8 mouse cellular contexts compared by ENCODE assay signal in the genomic region with DNA sequence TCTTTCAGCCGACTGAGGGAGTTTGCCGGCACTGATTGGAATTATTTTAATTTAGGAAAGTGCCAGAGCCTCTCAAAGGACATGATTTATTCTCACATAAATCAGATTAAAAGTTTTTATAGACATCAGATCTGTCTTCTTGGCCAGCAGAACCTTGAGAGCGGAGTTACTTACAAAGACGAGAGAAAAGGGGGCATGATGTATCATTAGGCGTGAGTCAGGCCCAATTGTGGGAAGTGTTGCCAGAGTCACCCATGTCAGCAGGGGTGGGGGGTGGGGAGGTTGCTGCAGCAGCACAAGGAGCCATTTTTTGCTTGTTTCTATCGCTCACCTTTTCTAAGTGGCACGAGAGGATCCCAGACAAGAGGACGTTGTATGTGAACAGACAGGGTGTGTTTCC.
DNase-seq lines count a peak whose midpoint lies in the region; ATAC-seq and TF ChIP-seq lines count a peak whose summit lies in the region.

No protein-coding gene starts in this region.

- no peaks in the 10 kb centered on the region for H3K36me3 ChIP-seq in liver, embryonic 11.5 days (ENCODE audit: control insufficient read depth, insufficient read depth, low read length)
- no peaks in the 10 kb centered on the region for H3K36me3 ChIP-seq in hindbrain, embryonic 13.5 days
- no peaks in the 10 kb centered on the region for H3K36me3 ChIP-seq in midbrain, postnatal 0 days (ENCODE audit: insufficient read depth, low read length)

- H3K27me3 ChIP-seq in liver, embryonic 11.5 days (replicated peaks; ENCODE audit: control insufficient read depth, insufficient read depth, low read length), result peaks cover 12% of the 10 kb centered on the region
- no peaks in the 10 kb centered on the region for H3K27me3 ChIP-seq in hindbrain, embryonic 13.5 days
- H3K27me3 ChIP-seq in midbrain, postnatal 0 days (ENCODE audit: insufficient read depth, low read length), result no peaks in the 10 kb centered on the region

- peak overlapping the region; percentile 11; the same call in 1 of the 2 replicates for H3K4me3 ChIP-seq in liver, embryonic 11.5 days (ENCODE audit: low read depth, low read length)
- H3K4me3 ChIP-seq in hindbrain, embryonic 13.5 days, result peak overlapping the region; percentile 1; the same call in 1 of the 2 replicates
- peak overlapping the region; percentile 13; the same call in 1 of the 2 replicates for H3K4me3 ChIP-seq in midbrain, postnatal 0 days (ENCODE audit: low read depth, low read length)

- no peak for ATAC-seq in liver, embryonic 11.5 days (replicated peaks; ENCODE audit: low FRiP score)
- no peak for ATAC-seq in hindbrain, embryonic 13.5 days (ENCODE audit: low FRiP score)
- no peak for ATAC-seq in midbrain, postnatal 0 days (ENCODE audit: low FRiP score)

- 0 out of 2 replicates have a peak, but pooled peaks cover 2% of the 10 kb centered on the region for H3K4me1 ChIP-seq in liver, embryonic 11.5 days (replicated peaks; ENCODE audit: control insufficient read depth, insufficient read depth, low read length)
- H3K4me1 ChIP-seq in hindbrain, embryonic 13.5 days (replicated peaks), result peaks cover 89% of the 10 kb centered on the region
- peaks cover 26% of the 10 kb centered on the region for H3K4me1 ChIP-seq in midbrain, postnatal 0 days (ENCODE audit: insufficient read depth, low read length)

- WGBS in liver, embryonic 11.5 days, result 2% methylated on average over 8 of the region's 8 CpGs
- 1% methylated on average over 8 of the region's 8 CpGs for WGBS in hindbrain, embryonic 13.5 days
- WGBS in midbrain, postnatal 0 days, result 8% methylated on average over 8 of the region's 8 CpGs

- no peaks in the 10 kb centered on the region for H3K9me3 ChIP-seq in liver, embryonic 11.5 days (ENCODE audit: control insufficient read depth, low read length)
- H3K9me3 ChIP-seq in hindbrain, embryonic 13.5 days, result no peaks in the 10 kb centered on the region
- no peaks in the 10 kb centered on the region for H3K9me3 ChIP-seq in midbrain, postnatal 0 days (ENCODE audit: low read length)

- DNase-seq in liver, embryonic 11.5 days (ENCODE audit: low spot score), result no peak
- DNase-seq in liver, result no peak
- peak; percentile 35 for DNase-seq in embryo, embryonic 10 days (ENCODE audit: low spot score)
- no peak for DNase-seq in midbrain, postnatal 0 days (ENCODE audit: low spot score)
- DNase-seq in ovary, postnatal 10 days (ENCODE audit: low spot score), result no peak
- DNase-seq in cerebellum, adult 11-12 months, result no peak
- no peak for DNase-seq in gastrocnemius, postnatal 10 days

- no peak overlapping the region for H3K27ac ChIP-seq in liver, embryonic 11.5 days (ENCODE audit: low read depth, low read length)
- H3K27ac ChIP-seq in hindbrain, embryonic 13.5 days, result no peak overlapping the region
- no peak overlapping the region for H3K27ac ChIP-seq in midbrain, postnatal 0 days (ENCODE audit: low read depth, low read length)

- TF ChIP-seq CTCF in midbrain, postnatal 0 days (IDR thresholded peaks at IDR 0.05), result no peak

- peak overlapping the region; percentile 58 for H3K4me2 ChIP-seq in liver, embryonic 11.5 days
- H3K4me2 ChIP-seq in hindbrain, embryonic 13.5 days, result peak overlapping the region; percentile 47
- H3K4me2 ChIP-seq in midbrain, postnatal 0 days (ENCODE audit: low read depth, low read length, poor library complexity, severe bottlenecking), result peak overlapping the region; percentile 45

- no peak overlapping the region for H3K9ac ChIP-seq in liver, embryonic 11.5 days (ENCODE audit: low read depth, low read length)
- no peak overlapping the region for H3K9ac ChIP-seq in hindbrain, embryonic 13.5 days
- H3K9ac ChIP-seq in midbrain, postnatal 0 days (replicated peaks; ENCODE audit: low read length, poor library complexity, severe bottlenecking), result peak overlapping the region; percentile 33; the same call in 1 of the 2 replicates
